Mouse (Mus musculus) olfactory bulb, adult 2 months (tissue): ENCODE data around the gene Prdm12. TPM values are rescaled to one million over a fixed set of nuclear protein-coding genes. Genes with fewer than 3 reads are reported as not detected.
"Not testable (repeated sequence)": the region's sequence is repeated elsewhere in the genome, so short reads cannot be mapped to it uniquely, and the experiment has no call there.

Source experiments
- H3K27ac ChIP-seq: fragments of 200-500 bp; 2 replicates; pipeline ENCODE4 v1.5.1; 2012; ENCODE audit warnings: low read depth, low read length; ENCODE audit not compliant: insufficient read depth
- H3K4me1 ChIP-seq: fragments of 200-500 bp; 2 replicates; pipeline ENCODE4 v1.6.1; 2012; ENCODE audit warnings: low read length; ENCODE audit not compliant: control insufficient read depth, insufficient read depth
- H3K4me3 ChIP-seq: fragments of 200-500 bp; 2 replicates; pipeline ENCODE4 v1.5.1; 2012; ENCODE audit warnings: mild to moderate bottlenecking, low read depth, low read length, moderate library complexity; ENCODE audit not compliant: insufficient read depth
- CTCF ChIP-seq: fragments of 200-500 bp; IDR thresholded peaks from 2 replicates; pipeline ENCODE4 v1.5.1; 2012; ENCODE audit warnings: low read depth, mild to moderate bottlenecking, low read length, moderate library complexity; ENCODE audit not compliant: insufficient read depth
- POLR2A ChIP-seq: fragments of 200-500 bp; IDR thresholded peaks from 2 replicates; pipeline ENCODE4 v1.6.1; 2012; ENCODE audit warnings: mild to moderate bottlenecking, low read depth, low read length, moderate library complexity; ENCODE audit not compliant: insufficient read depth
- WGBS: fragments of 180-500 bp; shearing (Covaris S2); methylation state at CpG from one replicate; pipeline ENCODE4 v1.1.7; 2018; 5-methylcytosine and 5-hydroxymethylcytosine counted together
- polyA plus RNA-seq: library from polyadenylated mRNA; stranded (reverse); fragments of >200 nt; gene quantifications from 2 replicates; pipeline ENCODE4 v1.2.4, GENCODE M21; 2012; ENCODE audit warnings: low replicate concordance; ENCODE audit not compliant: missing spikeins, insufficient read depth, insufficient read length

The Prdm12 gene
- polyA plus RNA-seq, 1 experiment = not detected

DNA sequence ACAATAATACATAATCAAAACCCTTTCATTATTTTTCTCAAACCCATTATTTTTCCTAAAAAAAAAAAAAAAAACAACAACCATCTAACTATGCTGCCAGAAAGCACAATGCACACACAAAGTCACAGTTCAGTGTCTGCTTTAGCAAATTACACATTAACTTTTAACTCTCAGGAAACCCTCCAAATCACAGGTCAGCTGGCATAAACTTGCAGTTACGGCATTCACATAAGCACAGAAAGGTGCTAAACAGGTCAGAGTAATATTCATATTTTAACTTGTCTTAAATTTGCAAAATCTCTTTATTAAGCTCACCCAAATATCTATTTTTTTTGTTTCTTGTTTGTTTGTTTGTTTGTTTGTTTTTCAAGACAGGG lies 24.0 kb downstream of the Prdm12 start:
- Histone ChIP-seq H3K4me3 (no peak overlapping the region), H3K4me1 (no peaks in the 10 kb centered on the region), H3K27ac (no peak overlapping the region)
- TF ChIP-seq POLR2A (no peak), CTCF (no peak)
- 86% methylated on average over 1 of the region's 1 CpGs for WGBS

DNA sequence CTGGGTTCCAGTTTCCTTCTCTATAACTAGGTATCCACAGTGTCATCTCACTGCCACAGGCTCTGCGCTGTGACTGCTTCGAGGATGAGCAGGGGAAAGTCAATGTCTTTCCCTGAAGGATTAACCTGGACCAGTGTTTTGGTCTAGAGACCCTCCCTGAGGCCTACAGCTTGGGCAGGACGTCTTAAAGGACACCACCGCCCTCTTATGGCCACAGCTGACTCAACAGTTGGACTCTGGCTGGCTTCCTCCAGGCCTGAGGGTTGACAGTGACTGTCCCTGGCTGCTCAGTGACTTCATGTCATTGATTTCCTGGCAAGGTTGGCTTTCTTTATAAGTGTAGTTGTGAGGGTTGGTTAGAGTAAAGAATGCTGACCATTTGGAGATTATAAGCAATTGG lies 27.5 kb downstream of the Prdm12 start:
- Histone ChIP-seq H3K27ac (no peak overlapping the region), H3K4me3 (no peak overlapping the region), H3K4me1 (0 out of 2 replicates have a peak, but pooled peaks cover 4% of the 10 kb centered on the region)
- 36% methylated on average over 4 of the region's 4 CpGs for WGBS
- TF ChIP-seq CTCF (no peak), POLR2A (no peak)

DNA sequence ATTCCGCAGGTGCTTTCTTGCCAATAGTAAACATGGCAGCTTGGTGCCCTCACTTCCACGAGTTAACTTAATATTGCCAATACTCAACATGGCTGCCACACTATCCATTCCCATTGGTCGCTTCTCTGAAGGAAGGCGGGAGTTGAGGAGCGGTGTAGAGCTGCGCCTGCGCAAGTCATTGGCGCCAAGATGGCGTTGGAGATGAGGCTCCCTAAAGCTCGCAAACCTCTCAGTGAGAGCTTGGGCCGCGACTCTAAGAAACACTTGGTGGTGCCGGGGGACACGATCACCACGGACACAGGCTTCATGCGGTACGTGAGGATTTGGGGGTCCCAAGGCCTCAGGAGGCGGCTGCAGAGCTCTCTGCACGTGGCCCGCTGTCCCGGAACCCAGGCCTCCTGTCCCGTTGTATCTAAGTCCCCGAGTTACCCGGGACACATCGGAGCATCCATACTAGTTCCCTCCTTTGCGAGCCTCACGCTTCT lies 30.8 kb downstream of the Prdm12 start, which contains the start of gene Exosc2:
Exosc2 (plus strand) TSS at position 165 of the 485 bp plus-strand sequence.
- TF ChIP-seq POLR2A (peak; percentile 92), CTCF (no peak)
- peak within 1 kb of the TSS; percentile 83 for H3K4me3 ChIP-seq
- H3K27ac ChIP-seq = no peak within 1 kb of the TSS
- WGBS = under 1% methylated on average over 27 of the region's 27 CpGs
- H3K4me1 ChIP-seq = 0 out of 2 replicates have a peak, but pooled peaks cover 4% of the 10 kb centered on the region

DNA sequence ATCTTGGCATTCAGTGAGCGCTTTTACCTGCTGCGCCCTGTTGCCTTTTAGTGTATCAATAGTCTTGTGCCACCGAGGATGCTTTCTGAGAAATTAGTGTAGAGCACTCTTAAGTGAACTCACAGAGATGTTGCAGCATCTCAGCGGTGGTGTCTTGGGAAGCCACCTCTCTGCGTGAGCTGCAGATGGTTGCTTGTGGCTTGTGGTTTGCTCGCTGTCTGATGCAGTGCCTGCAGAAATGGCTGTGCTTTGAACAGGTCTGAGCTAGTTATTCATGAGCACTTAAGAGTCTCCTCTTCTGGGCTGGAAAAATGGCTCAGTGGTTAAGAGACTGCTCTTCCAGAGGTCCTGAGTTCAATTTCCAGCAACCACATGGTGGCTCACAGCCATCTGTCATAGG lies 38.8 kb downstream of the Prdm12 start:
- no peak overlapping the region for H3K4me3 ChIP-seq
- 92% methylated on average over 6 of the region's 6 CpGs for WGBS
- TF ChIP-seq CTCF (no peak), POLR2A (no peak)
- H3K4me1 ChIP-seq = no peaks in the 10 kb centered on the region
- H3K27ac ChIP-seq = no peak overlapping the region

DNA sequence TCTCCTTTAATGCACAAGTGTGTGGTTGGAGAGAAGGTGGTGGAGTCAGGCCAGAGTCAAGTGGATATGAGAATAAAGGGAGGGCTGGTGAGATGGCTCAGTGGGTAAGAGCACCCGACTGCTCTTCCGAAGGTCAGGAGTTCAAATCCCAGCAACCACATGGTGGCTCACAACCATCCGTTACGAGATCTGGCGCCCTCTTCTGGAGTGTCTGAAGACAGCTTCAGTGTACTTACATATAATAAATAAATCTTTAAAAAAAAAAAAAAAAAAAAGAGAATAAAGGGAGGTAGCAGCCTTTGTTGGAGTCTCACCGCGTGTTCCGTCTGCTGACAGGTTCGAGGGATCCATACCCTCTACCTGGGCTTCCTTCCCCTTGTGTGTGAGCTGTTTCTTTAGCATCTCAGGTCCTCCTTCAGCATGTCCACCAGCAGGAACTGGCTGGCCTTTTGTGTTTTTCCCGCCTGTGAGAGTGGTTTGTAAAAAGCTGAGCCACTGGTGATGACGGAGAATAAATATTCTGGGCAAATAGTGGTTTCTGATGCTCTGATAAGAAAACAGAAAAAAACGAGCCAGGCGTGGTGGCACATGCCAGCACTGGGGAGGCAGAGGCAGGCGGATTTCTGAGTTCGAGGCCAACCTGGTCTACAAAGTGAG lies 41.3 kb downstream of the Prdm12 start:
- not testable (repeated sequence) for H3K27ac ChIP-seq

DNA sequence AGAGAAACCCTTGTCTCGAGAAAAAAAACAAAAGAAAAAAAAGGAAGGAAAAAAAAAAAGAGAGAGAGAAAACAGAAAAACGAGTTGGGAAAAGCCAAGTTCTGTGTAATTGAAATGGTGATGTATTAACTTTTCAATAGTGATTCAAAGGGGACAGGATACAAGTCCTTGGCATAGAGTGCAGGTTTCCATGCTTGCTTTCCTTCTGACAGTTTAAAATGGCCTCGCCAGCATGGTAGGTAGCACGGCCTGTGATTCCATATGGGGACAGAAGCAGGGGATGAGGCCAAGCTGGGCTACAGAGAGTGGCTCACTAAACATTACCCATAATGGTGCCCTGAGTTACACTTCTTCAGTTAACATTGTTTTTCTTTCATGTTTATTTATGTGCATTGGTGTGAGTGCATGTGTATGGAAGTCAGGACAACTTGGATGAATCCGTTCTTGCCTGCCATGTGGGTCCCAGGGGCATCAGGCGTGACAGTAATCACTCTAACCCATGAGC lies 41.9 kb downstream of the Prdm12 start:
- WGBS = 84% methylated on average over 6 of the region's 6 CpGs

More for the DNA sequence above, 41.3 kb downstream of the Prdm12 start:
- H3K4me3 ChIP-seq, H3K4me1 ChIP-seq: not testable (repeated sequence)
- WGBS = 86% methylated on average over 15 of the region's 15 CpGs

DNA sequence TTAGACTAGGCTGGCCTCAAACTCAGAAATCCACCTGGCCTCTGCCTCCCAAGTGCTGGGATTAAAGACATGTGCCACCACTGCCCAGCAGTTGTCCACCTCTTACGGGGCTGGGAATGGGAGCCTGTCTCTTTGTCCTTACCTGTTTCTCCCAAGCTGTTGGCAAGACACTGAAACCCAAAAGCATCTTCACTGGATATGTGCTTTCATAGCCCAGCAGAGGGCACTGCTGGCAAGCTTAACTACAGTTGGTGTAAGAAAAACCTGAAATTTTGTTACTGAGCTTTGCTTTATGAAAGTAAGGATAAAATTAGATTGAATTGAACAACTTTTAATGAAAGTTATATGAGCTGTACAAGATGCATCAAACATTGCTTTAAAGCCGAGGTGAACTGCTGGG lies 43.8 kb downstream of the Prdm12 start:
- TF ChIP-seq CTCF (no peak), POLR2A (no peak)
- Histone ChIP-seq H3K4me3 (no peak overlapping the region), H3K27ac (no peak overlapping the region), H3K4me1 (no peaks in the 10 kb centered on the region)
- 24% methylated on average over 2 of the region's 2 CpGs for WGBS

More for the DNA sequence above, 41.9 kb downstream of the Prdm12 start:
- TF ChIP-seq CTCF (no peak), POLR2A (no peak)
- H3K4me3 ChIP-seq = no peak overlapping the region
- H3K4me1 ChIP-seq = no peaks in the 10 kb centered on the region
- no peak overlapping the region for H3K27ac ChIP-seq

DNA sequence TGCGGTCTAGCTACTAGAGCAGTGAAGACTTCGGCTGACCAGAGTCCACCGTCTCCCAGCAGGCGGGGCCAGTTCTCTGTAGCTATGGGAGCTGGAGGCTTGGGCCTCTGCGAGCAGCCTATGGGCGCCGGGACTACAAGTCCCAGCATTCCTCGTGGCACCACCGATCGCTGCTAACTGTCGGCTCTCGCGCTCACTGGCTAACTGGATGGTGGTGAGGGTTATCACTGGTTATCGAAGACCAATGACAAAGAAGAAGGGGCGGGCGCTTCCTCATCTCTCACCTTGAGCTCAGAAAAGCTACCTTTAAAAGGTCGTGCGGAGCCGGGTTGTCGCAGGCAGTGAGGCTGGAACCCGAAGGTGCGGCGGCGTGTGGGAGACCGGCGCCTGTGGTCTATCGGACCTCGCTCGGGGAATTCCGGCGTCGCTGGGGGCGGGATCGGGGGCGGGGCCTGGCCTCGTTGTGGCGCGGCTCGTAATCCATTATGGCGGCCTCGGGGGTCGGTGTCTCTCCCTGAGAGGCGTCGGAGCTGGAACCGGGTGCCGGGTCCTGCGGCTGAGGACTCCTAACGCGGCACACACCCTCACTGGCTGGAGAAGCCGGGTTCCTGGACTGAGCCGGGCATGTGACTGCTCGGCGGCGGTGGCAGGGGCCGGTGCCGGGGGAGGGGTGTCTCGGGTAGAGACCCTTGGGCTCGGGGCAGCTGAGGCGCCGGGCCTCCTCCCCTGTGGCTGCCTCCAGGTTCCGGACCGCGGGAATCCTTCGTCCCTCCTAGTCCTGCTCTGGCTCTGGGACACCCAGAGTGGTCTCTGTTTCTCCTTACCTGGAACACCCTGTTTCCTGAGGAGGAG lies 48.5 kb downstream of the Prdm12 start, which contains the start of gene Abl1:
Abl1 (plus strand) TSS at position 303 of the 852 bp plus-strand sequence.
- peak within 1 kb of the TSS; percentile 87 for H3K4me3 ChIP-seq
- H3K4me1 ChIP-seq = peaks cover 3% of the 10 kb centered on the region
- peak within 1 kb of the TSS; percentile 93 for H3K27ac ChIP-seq
- peak; percentile 56; the same call in 1 of the 2 replicates for TF ChIP-seq POLR2A
- no peak for TF ChIP-seq CTCF
- WGBS = under 1% methylated on average over 64 of the region's 64 CpGs

DNA sequence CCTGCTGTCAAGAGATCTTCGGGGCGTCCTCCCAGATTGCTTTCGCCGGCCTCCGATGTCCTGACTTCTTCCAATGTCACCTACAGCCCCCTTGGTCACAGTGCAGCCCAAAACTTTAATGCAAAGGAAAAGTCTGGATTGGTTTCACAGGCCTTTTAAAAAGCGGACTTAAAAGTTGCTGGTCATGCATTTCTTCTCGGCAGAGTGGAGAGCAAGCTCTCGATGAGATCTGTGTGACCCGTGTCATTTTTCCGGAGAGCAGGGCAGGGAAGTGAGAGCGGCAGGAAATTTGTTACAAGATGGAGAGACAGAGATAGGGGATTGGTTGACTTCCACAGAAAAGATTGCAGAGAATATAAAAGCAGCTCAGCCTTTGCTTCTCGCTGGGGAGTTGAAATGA lies 49.2 kb downstream of the Prdm12 start:
- H3K4me1 ChIP-seq = peaks cover 3% of the 10 kb centered on the region
- TF ChIP-seq POLR2A (no peak), CTCF (no peak)
- no peak overlapping the region; the same call in 1 of the 2 replicates for H3K27ac ChIP-seq
- WGBS = under 1% methylated on average over 12 of the region's 12 CpGs
- H3K4me3 ChIP-seq = peak overlapping the region; percentile 87
